Mouse (Mus musculus) heart, postnatal 0 days (tissue): ENCODE results near the gene Ppp4r4.

Experiments
- CTCF ChIP-seq: IDR thresholded peaks from 2 replicates; pipeline ENCODE4 v1.5.1; 2016; ENCODE audit warnings: antibody characterized with exemption, control low read depth, low read depth
- EP300 ChIP-seq: IDR thresholded peaks from 2 replicates; pipeline ENCODE4 v1.6.1; 2016; ENCODE audit warnings: antibody characterized with exemption, low read depth

DNA sequence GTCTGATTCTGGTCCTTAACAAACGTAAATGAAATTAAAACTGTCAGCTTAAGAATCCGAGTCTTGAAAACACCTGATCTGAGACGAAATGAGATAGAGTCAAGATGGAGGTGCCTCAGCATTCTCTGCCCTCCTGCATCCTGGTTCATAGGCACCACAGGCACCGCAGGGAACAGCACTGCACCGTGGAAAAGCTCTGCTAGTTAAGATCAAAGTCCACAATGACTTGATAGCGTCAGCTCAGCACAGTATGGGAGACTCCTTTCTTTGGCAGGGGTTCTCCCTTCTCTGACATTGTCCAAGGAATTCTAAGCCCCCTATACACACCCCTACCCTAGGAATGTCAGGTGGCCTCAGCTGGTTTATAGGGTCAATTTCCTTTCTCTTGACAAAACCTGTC is 37.6 kb downstream of the Ppp4r4 start:
- no peak for TF ChIP-seq CTCF
- TF ChIP-seq EP300 = no peak
